8 mouse cellular contexts compared by ENCODE assay signal in the genomic region with DNA sequence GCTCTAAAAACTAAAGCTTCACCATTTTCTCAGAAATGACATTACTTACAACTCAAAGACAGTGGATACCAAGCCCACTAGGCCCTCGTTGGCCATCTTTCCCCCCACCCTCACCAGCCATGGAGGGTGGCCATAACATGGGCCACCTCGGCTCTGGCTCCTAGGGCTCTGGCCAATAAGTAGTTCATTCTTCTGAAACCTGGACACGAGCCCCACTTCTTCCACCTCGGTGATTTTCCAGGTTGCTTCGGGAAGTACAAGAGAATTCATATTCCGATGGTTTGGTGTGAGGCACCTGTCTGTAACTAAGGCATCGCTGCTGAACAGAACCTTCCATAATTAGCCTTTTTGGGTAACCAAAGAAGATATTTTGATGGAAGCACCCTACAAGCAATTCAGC.
DNase-seq lines count a peak whose midpoint lies in the region; ATAC-seq and TF ChIP-seq lines count a peak whose summit lies in the region.

No protein-coding gene starts in this region.

- 61% methylated on average over 7 of the region's 7 CpGs for WGBS in kidney, embryonic 15.5 days
- WGBS in forebrain, embryonic 14.5 days, result 59% methylated on average over 7 of the region's 7 CpGs
- WGBS in liver, embryonic 13.5 days (ENCODE audit: insufficient replicate concordance), result 45% methylated on average over 7 of the region's 7 CpGs

- H3K4me3 ChIP-seq in kidney, embryonic 15.5 days (replicated peaks), result peak overlapping the region; percentile 66
- peak overlapping the region; percentile 52 for H3K4me3 ChIP-seq in forebrain, embryonic 14.5 days (ENCODE audit: low read depth, low read length)
- H3K4me3 ChIP-seq in liver, embryonic 13.5 days (replicated peaks), result peak overlapping the region; percentile 68

- TF ChIP-seq POLR2A in brain, embryonic 14.5 days (IDR thresholded peaks at IDR 0.05; ENCODE audit: borderline replicate concordance, extremely low read depth, insufficient read depth, insufficient read length, poor library complexity, severe bottlenecking), result no peak

- H3K4me1 ChIP-seq in kidney, embryonic 15.5 days, result peaks cover 20% of the 10 kb centered on the region
- H3K4me1 ChIP-seq in forebrain, embryonic 14.5 days (ENCODE audit: control insufficient read depth, insufficient read depth, low read length), result peaks cover 16% of the 10 kb centered on the region
- peaks cover 24% of the 10 kb centered on the region for H3K4me1 ChIP-seq in liver, embryonic 13.5 days (replicated peaks)

- peak overlapping the region; percentile 68 for H3K9ac ChIP-seq in kidney, embryonic 15.5 days
- peak overlapping the region; percentile 75 for H3K9ac ChIP-seq in forebrain, embryonic 14.5 days (ENCODE audit: low read length)
- H3K9ac ChIP-seq in liver, embryonic 13.5 days, result peak overlapping the region; percentile 85

- H3K36me3 ChIP-seq in kidney, embryonic 15.5 days, result 0 out of 2 replicates have a peak, but pooled peaks cover 4% of the 10 kb centered on the region
- no peaks in the 10 kb centered on the region for H3K36me3 ChIP-seq in forebrain, embryonic 14.5 days (ENCODE audit: control insufficient read depth, insufficient read depth, low read length)
- H3K36me3 ChIP-seq in liver, embryonic 13.5 days, result 0 out of 2 replicates have a peak, but pooled peaks cover 4% of the 10 kb centered on the region

- H3K4me2 ChIP-seq in kidney, embryonic 15.5 days, result peak overlapping the region; percentile 82
- H3K4me2 ChIP-seq in forebrain, embryonic 14.5 days (ENCODE audit: low read length), result peak overlapping the region; percentile 87
- peak overlapping the region; percentile 85 for H3K4me2 ChIP-seq in liver, embryonic 13.5 days

- H3K27me3 ChIP-seq in kidney, embryonic 15.5 days, result no peaks in the 10 kb centered on the region
- 0 out of 2 replicates have a peak, but pooled peaks cover 6% of the 10 kb centered on the region for H3K27me3 ChIP-seq in forebrain, embryonic 14.5 days (replicated peaks; ENCODE audit: control insufficient read depth, insufficient read depth, low read length)
- H3K27me3 ChIP-seq in liver, embryonic 13.5 days, result no peaks in the 10 kb centered on the region

- H3K9me3 ChIP-seq in kidney, embryonic 15.5 days (replicated peaks), result no peaks in the 10 kb centered on the region
- H3K9me3 ChIP-seq in forebrain, embryonic 14.5 days (replicated peaks; ENCODE audit: control insufficient read depth, low read length), result no peaks in the 10 kb centered on the region
- no peaks in the 10 kb centered on the region for H3K9me3 ChIP-seq in liver, embryonic 13.5 days (replicated peaks)

- ATAC-seq in kidney, embryonic 15.5 days (replicated peaks; ENCODE audit: low FRiP score), result no peak
- ATAC-seq in forebrain, embryonic 14.5 days, result 0 out of 2 replicates have a peak, but pooled peaks have one; percentile 7
- no peak for ATAC-seq in liver, embryonic 13.5 days (ENCODE audit: low read depth)
- ATAC-seq in monocyte, adult 5-6 weeks (replicated peaks; ENCODE audit: insufficient number of reproducible peaks, low FRiP score, low TSS enrichment, poor library complexity, severe bottlenecking), result no peak

- no peak for TF ChIP-seq CTCF in brain, embryonic 14.5 days (IDR thresholded peaks at IDR 0.05; ENCODE audit: borderline replicate concordance, extremely low read depth, insufficient read depth, insufficient read length)

- DNase-seq in kidney, postnatal 14 days, result no peak
- peak; percentile 26 for DNase-seq in brain, embryonic 14.5 days (ENCODE audit: low read depth)
- no peak for DNase-seq in forebrain, embryonic 14.5 days (ENCODE audit: low spot score)
- DNase-seq in liver, embryonic 13.5 days, result no peak
- no peak for DNase-seq in right cerebral cortex, postnatal 36 days (ENCODE audit: low spot score in 2 of 2)
- no peak for DNase-seq in left cerebral cortex, adult 18-20 months (ENCODE audit: low spot score in 2 of 2)

- peak overlapping the region; percentile 93; the same call in 1 of the 2 replicates for H3K27ac ChIP-seq in kidney, embryonic 15.5 days
- no peak overlapping the region; the same call in 1 of the 2 replicates for H3K27ac ChIP-seq in forebrain, embryonic 14.5 days (ENCODE audit: low read depth, low read length)
- H3K27ac ChIP-seq in liver, embryonic 13.5 days, result peak overlapping the region; percentile 90
